Mouse (Mus musculus) urinary bladder, adult 18-20 months (tissue): ENCODE results near the gene Rab5c.

ENCODE experiments used
- DNase-seq, 2 experiments: peaks; one replicate each; pipeline ENCODE4 v3.0.0; 2022; ENCODE audit warnings: low spot score in 2 of 2, mixed read lengths in 2 of 2

Gene Rab5c

DNA sequence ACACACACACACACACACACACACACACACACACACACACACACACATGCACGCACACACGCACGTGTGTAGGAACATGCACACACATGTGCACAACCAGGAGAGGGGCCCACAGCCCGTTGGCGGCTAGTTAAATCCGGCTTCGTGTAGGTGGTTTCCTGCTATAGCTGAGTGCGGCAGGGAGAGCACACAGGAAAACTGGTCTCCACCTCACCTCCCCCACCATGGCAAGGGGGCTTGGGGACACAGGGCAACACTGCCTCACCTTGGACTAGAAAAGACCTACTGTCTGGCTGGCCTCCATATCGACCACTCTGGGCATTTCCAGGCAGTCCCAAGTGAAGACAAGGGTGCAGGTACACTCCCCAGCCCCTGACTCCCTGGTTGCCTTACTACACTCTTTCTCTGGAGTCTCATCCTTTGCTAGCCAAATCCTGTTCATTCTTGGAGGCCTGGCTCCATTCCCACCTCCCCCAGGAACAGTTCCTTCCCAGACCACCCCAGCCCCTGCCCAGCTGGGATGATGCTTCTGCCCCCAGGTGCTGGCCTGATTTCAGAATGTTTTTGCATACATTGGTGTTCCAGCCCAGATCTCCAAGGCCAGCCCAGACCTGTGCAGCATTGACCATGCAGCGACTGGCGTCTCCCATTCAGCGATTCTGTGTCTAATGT, 16.1 kb upstream of the Rab5c start:
- no peak for DNase-seq

- DNase-seq = no peak
These were observed 14.3 kb upstream of the Rab5c start for GRCm38 (mm10) chr11:100752294-100752693.

DNA sequence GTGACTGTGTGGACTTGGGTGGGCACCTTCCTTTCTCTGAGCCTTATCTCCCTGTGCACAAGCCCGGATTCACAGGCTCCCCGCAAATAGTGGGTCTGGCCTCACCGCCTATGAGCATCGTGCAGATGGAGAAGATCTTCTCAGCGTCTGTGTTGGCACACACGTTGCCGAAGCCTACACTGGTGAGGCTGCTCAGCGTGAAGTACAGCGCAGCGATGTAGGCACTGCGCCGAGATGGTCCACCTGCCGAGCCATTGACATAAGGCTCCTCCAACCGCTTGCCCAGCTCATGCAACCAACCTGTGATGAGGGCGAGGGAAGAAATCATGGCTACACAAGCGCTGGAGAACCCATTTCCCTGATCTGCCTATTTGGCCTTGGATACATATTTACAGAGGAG, 12.1 kb upstream of the Rab5c start:
- DNase-seq = no peak

GRCm38 (mm10) chr11:100749469-100749868, 11.5 kb upstream of the Rab5c start:
- DNase-seq = no peak

DNA sequence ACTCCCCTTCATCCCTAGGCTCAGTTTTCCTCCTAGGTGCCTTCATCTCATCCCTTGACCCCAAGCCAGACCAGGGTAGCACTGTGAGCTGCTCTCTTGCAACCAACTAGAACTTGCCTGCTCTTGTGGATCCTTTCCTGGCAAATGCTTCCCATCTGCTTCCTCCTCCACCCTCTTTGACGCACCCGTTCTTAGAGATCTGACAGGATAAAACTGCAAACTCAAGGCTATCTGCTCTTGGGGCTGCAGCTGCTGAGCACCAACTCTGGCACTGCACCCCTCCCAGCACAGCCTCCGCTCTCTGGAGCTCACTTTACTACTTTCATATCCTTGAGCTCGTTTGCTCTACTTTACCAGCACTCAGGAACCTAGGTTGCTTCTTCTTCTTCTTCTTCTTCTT, 10.6 kb upstream of the Rab5c start:
- no peak for DNase-seq

DNA sequence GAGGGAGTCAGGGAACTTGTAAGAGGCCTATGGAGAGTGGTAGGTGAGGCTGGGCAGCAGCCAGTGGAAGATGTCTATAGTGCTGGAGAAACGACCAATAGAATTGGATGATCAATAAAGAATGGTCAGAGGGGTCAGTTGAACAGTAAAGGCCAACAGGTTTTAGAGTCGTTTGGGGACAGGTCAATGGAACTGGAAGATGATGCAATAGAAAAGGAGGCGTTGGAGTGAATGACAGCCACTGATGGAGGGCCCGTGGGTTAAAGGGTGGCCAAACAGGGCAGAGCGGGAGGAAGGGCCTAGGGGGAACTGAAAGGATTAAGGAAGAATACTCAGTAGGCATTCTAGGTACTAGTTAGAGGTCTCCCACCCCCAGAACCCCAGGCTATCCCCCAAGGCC, 9.1 kb upstream of the Rab5c start:
- no peak for DNase-seq

DNA sequence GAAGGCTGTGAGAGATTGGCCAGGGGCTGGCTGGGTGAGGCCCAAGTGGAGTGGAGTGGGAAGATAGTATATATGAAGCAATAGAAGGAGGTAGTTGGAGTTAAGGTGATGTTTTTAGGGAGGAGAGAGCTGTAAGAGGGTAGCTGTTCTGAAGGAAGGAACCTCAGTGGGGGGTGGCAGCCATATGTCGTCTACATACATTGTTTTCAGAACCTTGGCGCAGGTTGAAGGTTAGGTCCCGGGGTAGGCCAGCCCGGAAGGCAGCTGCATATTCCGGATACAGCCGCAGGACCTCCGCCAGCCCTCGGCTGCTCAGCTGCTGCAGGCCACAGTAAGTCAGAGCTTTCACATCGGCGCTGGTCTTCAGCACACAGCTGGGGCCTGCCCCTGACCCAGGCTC, 8.5 kb upstream of the Rab5c start:
- no peak for DNase-seq

GRCm38 (mm10) chr11:100745085-100745484, 7.1 kb upstream of the Rab5c start:
- no peak for DNase-seq

DNA sequence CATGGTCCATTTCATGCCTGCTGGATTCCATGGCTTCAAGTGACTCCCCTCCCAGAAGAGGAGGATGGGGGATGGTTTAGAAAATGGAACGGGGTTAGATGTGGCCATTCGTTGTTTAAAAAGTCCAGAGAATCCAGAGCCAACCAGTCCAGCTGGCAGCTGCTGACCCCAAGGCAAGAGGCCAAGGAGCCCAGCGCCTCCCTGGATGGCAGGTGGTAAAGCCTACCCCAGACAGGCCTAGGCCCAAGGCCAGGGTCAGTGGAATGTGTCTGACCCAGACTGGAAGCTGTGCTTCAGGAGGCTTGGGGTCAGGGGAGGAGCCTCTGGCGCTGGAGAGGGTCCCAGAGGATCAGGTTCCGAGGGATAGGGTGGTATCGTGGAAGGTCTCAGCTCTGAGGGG, 3.3 kb upstream of the Rab5c start:
- no peak for DNase-seq

- DNase-seq = no peak
These were observed 734 bp upstream of the Rab5c start for GRCm38 (mm10) chr11:100738749-100739148.

DNA sequence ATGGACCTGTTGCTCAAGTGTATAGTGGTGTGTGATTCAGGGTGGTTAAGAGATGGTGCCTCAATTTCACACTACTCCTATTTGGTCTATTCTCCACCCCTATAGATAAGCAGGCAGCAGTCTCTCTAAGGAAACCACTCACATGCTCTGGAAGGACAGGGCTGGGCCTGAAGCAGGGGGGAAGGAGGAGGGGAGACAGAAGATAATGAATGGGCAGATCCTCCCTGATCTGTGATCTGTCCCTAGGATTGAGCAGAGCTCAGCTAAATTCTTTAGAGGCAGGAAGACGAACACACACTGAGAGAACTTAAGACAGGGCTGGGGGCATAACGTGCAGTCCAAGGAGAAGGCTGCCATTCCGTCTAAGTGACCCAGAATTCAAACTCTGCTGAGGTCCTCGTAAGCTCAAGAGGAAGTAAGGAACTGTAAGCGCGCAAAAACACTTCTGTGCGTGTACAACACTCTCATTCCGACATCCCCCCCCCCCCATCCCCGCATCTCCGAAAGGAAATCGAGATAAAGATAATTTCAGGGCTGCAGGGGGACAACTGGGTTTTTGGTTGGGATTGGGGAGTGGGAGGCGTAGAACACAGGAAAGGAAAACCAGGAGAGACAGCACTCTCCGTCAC, 796 bp downstream of the Rab5c start:
- no peak for DNase-seq

DNA sequence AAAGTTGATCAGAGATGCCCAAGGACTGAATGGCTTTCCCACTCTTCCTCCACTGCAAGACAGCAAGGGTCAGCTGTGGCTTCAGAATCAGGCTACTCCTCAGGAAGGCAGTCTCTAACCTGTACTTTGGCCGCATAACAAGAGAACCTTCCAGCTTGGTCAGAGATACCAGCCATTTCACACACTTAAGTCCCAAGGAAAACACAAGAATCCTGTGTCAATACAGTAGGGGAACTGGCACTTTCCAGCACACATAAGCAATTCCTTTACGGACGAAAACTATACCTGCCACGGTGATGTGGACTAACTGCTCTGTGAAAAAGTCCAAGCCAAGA, 1.3 kb downstream of the Rab5c start:
- DNase-seq = no peak

- DNase-seq = no peak
These were observed 1.9 kb downstream of the Rab5c start for GRCm38 (mm10) chr11:100735954-100736745.

DNA sequence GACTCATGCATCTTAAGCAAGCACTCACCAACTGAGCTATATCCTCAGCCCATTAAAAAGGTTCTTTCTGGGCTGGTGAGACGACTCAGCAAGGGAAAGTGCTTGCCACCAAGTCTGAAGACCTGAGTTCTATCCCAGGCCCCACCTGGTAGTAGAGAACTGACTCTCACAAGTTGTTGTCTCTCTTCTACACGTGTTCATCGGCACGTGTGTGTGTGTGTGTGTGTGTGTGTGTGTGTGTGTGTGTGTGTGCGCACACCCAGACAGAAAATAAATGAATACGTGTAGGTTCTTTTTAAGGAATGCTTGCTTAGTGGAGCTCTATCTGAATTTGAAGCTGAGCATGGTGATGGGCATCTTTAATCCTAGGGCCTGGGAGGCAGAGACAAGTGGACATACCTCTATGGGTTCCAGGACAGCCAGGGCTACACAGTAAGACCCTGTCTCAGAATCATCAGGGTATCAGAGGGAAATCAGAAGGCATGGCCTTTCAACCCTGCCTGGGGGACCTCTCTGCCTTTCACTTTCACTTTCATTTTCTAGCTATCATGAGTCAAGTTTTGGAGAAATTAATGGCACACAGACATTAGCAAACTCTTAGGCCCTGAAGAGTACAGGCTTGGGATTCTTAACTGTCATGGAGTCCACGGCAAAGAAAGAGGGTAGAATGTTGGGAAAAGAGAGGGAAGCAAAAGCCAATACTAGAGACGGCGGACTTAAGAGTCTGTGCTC, 2.7 kb downstream of the Rab5c start:
- no peak for DNase-seq

DNA sequence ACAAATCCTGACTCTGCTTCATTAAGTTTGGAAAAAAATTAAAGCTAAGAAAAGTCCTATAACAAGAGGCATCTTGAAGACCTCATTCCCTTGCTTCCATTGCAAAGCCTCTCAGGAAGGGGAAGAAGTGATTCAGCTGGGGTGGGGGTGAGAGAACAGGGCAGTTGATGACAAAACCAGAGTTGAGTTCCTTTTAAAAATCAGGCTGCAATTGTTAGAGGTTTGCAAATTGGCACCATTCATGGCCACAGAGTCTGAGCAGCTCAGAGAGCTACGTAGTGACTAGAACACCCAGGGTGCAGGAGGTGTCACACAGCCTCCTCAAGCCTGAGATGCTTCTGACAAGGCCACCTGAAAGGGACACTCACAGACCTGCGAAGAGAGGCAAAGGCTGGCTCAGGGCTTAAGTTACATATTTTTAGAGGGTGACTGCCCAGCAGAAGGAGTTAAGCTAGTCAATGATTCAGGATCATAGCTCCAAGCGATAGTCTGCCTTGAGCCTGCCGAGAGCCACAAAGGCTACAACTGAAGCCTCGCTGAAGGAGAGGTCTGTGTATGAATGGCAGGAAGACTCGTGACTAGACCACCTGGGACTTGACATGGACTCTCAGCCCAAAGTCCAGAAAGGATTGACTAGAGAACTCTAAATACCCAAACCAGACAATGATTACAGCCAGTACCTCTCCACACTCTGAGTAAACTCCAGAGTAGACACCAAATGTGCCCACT, 7.4 kb downstream of the Rab5c start:
- DNase-seq = no peak

DNA sequence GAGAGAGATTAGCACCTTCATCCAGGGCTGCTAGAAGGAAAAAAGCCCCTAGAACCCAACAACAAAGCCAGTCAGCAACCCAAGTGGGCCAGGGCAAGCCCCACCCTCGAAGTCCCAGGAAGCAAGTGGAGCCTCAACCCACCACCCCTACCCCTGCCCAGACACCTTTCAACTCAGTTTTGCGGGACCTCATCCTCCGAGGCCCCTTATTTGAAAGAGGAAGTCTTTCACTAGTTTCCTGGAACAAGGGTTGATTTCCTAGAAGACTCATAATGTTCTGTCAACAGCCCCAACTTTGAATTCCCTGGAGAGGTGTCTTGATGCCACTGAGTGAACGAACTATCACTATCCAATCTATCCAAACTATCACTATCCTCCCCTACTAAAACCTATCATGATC, 8.0 kb downstream of the Rab5c start:
- DNase-seq = no peak

DNA sequence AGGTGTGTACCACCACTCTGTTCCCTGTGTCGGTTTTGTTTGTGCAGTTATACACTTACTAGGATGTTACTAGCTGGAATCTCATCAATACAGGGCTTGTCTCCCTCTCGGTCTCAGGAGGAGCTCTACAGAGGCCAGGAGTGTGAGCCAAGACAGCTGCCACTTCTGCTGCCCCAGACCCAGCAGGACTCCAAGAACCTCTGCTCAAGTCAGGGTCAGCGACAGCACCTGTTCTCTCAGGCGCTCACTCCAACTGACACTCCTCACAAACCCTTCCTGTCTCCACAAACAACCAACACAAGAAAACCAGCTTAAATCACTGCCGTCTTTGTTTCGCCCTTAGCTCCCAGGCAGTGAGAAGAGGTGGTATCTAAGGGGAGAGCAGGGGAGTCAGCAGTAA, 9.4 kb downstream of the Rab5c start:
- no peak for DNase-seq

DNA sequence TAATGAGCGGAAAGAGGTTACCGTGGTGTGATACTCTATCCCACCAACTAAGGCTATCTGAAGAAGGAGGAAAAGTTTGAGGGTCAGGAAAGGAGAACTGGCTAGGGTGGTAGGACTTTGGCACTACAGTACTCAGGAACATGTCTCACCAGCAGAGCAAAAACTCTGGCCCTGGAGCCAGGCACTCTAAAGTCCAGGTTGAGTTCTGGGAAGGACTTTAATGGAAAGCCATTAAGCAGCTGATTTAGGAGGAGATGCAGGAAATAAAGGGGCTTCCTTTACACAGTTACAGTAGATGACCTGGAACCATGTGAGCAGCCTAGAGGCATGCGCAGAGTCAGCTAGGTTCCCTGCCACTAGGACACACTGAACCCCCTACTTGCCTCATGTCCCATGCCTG, 10.8 kb downstream of the Rab5c start:
- no peak for DNase-seq

- no peak for DNase-seq
These were observed 13.0 kb downstream of the Rab5c start for GRCm38 (mm10) chr11:100724919-100725512.

- DNase-seq = no peak
These were observed 15.5 kb downstream of the Rab5c start for GRCm38 (mm10) chr11:100722493-100723028.
